Mouse (Mus musculus): ENCODE measurements around the gene Tpbpa.

GRCm38 (mm10) chr13:60897328-60897727, 44.5 kb downstream of the Tpbpa start, which contains the start of gene Ctla2b:
- TF ChIP-seq POLR2A (IDR thresholded peaks at IDR 0.05; ENCODE audit: borderline replicate concordance, control insufficient read depth, low read depth, low read length) (no peak), CTCF (IDR thresholded peaks at IDR 0.05; ENCODE audit: control insufficient read depth, insufficient read depth, low read length) (no peak)

All from bone marrow, adult 2 months (tissue).